Mouse (Mus musculus): ENCODE measurements at regions not wholly inside any gene's neighbourhood (a gene's known extent, or its start where the extent isn't known, plus 50 kb on each side); places are given as distances from the start of the nearest gene placed in this dataset.

DNA sequence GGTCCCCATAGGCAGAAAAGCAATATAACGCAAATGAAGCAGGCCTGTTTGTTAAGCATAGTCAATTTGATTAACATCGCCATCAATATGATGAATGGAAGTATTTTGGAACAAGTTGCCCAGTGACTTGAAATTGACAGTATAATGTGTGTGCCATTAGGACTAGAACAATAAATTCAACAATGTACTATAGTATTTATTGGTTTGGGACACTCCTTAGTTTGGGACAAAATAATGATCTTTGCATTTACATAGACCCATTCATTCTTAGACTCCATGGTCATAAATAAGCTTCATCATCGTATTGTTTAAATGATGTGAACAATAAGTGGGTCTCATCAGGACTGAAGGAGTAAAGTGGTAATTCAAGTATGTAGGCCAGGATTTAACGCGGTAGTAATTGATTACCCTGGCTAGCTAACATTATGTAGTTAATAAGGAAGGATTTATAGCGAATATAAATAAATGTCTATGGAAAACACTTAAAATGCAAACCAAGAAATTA is 2933.6 kb upstream of the 5930422O12Rik start:
- no peak for DNase-seq

DNA sequence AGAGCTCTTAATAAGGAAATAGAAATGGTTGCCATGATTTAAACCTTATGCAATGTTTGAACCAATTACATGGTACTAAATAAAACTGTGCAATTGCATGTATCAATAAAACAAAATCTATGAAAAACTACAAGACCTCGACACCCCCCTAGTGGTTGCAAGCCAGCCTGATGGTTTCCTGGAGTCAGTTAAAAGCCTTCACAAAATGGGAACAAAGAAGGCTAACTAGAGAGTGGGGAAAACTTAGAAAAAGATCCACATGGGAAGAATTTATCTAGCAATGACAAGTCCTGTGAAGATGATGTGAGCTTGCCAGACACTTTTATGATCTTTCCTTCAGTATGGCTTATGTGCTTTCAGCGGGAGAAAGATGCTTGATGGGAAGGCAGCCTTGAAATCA is 2926.3 kb upstream of the 5930422O12Rik start:
- no peak for DNase-seq

DNA sequence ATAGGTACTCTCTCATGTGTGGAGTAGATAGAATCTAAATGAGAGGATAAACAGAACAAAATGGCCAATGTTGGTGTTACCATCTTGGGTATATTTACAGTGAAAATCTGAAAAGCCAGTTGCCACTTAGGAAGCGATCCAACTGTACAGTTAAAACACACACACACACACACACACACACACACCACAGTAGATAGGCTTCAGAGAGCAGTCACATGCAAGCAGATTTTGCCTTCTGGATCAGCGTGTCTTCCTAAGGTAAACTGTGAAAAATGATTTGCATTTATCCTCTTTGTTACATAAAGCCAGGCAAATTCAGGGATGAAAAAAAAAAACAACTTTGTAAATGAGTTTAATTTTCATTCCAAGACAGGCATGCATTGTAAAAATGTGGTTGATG is 2917.2 kb upstream of the 5930422O12Rik start:
- DNase-seq = no peak

DNA sequence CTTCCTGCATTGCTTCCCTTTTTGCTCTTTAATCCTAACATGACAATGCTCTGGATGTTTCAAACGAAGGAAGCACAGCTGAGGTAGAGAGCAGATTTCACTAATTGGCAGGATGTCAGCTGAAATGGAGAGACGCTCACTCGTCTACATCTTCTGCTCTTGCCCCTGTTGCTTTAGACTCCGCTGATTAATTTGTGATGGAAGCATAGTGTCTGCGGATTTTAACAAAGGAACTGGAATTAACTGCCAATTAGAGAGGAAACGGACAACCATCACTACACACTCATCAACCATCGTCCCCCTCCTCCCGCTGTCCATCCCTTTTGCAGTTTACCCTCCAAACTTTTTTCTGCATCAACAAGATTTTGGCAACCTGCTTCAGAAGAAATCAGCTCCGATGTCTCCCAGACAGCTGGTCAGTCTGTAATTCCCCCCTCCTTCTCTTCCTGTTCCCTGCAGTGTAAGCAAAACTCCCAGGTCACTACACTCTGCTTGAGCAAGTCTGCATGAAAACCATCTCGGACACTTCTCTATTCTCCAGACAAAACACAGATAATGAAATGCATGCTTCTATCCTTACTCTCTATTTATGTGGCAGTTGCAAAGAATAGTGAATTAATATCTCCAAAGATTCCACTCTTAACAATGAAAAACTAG is 2905.6 kb upstream of the 5930422O12Rik start:
- DNase-seq = no peak

DNA sequence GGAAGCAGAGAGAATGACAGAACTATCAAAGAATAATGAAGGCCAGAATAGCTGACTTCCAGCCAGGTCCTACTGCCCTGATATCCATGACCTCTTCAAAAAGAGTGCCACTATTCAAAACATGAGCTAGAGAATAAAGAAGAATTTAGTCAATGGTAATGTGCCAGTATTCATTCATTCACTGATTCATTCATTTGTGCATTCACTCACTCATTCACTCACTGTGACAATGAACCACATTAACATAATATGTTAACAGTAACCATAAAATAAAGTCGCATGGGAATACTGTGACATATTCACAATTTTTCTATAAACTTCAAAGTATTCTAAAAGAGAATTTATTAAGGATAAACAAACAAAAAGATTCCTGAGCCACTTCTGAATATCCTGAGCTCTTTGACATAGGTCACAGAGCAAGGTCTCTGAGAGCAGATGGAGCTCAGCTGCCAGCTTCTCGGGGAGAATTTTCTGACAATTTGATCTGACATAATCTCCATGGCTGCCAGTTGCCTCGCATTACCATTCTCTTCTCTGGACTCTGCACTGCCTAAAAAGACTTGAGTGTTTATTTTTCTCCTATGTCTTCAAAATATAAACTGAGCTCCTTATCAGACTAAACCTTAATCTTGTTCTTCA is 2895.5 kb upstream of the 5930422O12Rik start:
- DNase-seq = no peak

DNA sequence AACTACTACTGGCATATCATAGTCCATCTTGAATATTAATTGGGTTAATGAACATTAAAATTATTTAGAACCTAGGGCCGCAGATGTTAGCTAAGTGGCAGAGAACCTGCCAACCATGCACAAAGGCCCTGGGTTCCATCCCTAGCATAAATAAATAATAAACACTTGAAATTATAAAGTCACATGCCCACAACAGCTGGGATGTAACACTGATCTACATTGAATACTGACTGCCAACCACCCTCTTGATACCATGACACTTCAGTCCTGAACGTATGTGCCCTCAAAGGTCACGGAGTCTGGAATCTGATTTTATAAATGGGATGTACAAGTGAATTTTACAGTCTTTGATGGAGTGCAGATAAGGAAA is 2895.0 kb upstream of the 5930422O12Rik start:
- no peak for DNase-seq

DNA sequence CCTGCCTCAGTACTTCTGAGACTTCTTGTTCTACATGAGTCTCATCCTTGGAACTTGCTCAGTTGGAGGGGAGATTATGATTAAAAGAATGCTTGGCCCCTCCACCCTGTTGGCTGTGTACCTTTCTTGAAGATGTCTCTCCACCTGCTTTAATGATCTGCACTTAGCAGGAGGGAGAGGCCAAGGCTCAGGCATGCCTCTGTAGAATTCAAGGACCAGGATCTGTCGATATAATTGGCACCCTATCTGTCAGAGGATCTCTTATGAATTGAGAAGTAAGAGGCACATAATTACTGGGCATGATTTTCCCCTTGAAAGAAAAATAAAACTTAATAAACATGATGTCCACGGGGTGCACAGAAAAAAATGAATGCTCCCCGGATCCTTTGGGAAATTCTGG is 2893.1 kb upstream of the 5930422O12Rik start:
- no peak for DNase-seq

DNA sequence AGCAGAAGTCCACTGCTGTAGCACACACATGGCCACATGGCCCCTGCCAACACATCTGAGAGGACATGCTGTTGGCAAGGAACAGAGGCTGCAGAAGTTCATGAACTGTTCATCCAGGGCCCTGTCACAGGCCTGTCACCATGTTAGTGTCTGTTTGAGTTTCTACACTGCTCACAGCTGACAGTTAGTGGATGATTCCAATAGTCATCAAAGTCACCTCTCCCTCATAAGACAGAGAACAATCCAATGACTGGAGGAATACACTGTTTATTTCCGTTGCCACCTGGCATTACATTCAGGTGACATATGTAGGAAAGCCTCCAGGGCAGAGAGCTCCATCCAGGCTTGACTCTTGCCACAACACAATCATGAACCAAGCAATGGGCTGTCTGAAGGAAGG is 2886.3 kb upstream of the 5930422O12Rik start:
- DNase-seq = no peak

DNA sequence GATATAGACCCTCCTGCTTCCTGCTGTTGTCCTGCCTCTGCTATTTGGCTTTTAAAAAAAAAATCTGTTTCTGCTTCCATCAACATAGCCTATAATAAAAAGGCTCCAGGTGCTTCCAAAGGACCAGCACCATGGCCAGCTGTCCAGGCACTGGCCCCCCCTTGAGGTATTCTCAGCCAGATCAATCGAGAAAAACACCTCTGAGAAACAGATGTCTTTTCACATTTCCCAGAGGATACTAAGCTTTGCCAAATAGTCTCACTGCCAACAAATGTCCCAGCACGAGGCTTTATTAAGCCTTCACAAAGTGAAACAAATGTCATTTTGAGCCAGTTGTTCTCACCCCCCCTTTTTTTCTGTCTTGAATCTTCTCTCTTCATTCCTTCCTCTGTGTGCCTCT is 2880.7 kb upstream of the 5930422O12Rik start:
- no peak for DNase-seq

DNA sequence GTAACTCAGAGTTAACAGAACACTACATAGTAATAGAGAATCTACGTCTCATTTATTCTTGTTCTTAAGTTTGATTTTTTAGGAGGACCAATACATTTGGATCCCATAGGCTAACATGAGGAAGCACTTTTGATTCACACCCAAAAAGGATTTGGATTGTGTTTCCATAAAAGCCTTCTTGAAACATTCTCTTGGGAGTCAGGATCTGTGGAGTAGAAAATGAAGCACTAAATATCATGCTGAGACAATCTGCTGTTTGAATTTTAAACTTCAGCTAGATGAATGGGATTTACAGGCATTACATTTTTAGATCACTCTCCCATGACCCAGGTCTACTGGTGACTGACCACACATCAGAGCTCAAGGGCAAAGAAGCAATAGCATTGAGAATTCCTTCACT is 2877.5 kb upstream of the 5930422O12Rik start:
- no peak for DNase-seq

DNA sequence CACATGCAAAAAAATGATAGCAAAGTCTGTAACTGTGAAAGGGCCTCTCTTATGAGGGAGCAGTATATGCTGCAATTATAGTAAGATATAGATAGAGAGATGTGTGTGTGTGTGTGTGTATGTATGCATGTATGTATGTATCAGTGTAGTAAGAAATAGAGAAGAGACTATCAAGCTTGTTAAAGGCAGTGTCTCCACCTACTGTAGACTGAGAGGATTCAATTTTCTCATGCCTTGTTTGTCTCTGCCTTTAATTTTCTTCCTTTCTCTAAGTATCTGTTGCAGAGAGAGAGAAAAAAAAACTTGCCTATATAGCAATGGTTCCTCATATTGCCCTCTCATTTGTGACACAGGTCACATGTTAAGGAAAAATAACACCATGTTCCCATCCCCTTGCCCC is 2871.1 kb upstream of the 5930422O12Rik start:
- no peak for DNase-seq

DNA sequence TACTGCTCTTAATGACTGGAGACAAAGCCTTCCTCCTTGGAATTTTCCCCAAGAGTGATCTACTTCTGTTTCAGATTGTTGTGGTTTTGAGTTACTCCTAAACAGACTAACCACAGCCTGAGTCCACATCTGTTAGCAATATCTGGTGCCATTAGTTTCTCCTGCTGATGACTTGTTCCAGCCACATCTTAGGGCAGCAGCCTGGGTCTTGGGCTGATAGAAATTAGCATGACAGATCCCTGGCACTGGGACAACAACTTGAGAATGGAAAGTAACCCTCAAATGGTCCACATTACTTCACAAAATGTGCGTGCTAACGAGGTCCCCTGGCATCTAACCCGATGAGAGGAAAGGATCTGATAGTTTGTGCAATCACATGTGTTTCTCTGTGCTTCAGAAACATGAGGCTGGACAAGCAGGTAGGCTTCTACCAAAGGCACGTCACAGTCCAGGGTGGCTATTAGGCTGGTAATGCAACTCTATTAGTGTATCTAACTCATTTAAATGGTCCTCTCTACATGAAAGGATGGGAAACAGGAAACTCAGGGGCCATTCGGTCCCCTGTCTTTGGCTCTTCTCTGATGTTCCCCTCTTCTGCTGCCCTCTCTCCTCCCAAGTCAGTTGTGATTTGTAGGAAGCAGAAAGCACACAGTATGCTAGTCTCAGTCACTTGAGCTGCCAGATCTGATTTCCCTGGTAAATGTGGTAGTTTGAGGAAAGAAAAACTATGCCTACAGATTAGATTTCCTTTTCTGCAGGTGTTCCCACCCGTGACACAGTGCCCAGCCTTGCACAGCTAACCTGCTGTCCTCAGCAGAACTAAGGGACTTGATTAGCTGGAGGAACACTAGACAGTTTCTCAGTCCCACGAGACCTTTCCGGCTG is 2866.9 kb upstream of the 5930422O12Rik start:
- DNase-seq = no peak

DNA sequence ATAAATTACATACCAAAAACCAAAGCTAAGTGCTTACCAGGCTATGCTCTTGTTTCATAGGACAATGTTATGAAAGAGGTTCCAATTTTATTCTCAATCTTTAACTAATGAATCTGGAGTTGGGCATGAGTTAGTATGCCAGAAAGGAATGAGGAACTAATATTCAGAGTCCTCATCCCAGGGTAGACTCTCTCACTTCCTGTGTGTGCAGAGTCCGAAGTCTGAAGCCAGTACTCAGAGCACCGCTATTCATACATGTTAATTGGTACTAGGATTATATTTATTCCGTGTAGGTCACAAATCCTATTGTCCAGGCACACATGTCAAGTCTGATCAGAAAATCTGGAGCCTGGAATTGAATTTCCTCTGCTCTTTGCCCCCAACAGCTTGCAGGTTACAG is 2858.7 kb upstream of the 5930422O12Rik start:
- DNase-seq = no peak

DNA sequence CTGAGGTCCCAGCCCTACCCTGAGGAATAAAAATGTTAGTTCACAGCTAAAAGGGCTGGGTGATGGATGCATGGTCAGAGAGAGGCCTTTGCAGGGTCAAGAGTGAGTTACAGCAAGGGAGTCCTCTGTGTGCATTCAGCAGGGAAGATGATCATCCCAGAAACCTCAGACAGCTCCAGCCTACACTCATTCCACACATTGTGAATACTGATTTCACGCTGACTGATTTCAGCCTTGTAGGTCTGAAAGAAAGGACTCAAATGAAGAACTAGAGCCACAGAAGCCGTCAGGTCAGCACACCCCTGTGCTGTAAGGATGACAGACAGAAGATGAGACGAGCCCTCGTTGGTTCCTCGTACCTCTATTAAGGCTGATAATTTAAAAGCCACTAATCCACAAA is 2858.0 kb upstream of the 5930422O12Rik start:
- no peak for DNase-seq

DNA sequence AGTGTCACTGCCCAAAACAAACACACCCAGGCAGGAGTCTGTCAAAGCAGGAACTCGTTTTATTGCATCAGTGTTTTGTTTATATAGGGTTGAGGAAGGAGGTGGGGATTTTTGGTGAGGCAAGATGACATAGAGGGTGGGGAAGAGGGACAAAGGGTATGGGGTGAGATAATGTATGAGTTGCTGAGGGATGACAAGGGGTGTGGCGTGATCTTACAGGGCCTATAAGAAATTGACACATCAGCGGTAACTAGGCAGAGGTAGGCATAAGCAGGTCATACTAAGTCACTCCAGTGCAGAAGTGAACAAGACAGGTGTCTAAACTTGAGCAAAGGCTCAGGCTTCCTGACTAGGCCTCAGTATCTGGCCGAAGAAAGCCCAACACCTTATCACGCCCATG is 2841.0 kb upstream of the 5930422O12Rik start:
- no peak for DNase-seq

DNA sequence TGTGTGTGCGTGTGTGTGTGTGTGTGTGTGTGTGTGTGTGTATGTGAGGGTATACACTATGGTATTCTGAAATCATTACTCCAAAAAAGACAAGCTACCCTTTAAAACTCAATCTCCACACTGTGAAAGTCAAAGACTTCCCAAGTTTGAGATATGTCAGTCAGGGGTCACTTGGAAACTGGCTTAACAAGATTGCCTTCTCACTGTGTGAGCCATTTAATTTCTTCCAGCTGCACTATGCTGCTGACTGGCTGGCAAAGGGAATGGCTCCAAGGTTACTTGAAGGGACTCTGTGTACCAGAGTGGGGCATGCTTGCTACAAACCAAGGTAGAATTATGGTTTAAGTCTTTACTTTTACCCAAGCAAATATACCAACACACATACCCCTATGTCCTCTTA is 2826.1 kb upstream of the 5930422O12Rik start:
- DNase-seq = no peak

DNA sequence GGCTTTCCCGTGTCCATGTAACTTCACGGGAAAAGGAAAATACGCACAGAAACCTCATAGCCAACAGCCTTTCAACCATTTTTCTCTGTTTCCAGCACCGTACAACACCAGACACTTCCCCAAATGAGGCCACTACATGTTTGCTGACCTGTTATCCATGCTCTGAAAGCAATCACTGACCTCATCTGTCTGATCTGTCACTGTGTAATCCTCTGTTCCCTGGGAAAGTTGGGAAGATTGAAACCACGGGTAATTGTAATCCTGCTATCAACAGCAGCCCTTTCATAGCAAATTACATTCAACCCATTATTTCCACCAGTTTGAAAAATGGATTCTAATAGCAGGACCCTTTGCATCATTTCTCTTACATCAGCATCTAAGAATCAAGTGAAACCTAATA is 2798.2 kb upstream of the 5930422O12Rik start:
- DNase-seq = no peak

DNA sequence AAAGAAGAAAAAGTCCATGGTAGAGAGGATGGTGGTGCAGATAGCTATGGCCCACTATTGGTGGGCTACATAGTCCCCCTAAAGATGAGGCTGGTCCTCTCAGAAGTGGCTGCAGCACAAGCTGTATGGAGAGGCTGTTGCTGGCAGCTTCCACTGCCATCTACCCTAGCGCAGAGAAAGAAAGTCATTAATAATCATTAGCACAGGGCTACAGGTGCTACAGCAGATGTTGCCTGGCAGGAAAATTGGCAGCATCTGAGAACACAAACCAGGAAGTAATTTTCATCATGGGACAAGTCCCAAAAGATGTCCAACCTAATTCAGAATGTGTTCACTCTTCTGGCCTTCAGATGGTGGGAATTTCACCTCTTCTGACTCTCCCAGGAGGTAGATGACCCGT is 2791.7 kb upstream of the 5930422O12Rik start:
- no peak for DNase-seq

DNA sequence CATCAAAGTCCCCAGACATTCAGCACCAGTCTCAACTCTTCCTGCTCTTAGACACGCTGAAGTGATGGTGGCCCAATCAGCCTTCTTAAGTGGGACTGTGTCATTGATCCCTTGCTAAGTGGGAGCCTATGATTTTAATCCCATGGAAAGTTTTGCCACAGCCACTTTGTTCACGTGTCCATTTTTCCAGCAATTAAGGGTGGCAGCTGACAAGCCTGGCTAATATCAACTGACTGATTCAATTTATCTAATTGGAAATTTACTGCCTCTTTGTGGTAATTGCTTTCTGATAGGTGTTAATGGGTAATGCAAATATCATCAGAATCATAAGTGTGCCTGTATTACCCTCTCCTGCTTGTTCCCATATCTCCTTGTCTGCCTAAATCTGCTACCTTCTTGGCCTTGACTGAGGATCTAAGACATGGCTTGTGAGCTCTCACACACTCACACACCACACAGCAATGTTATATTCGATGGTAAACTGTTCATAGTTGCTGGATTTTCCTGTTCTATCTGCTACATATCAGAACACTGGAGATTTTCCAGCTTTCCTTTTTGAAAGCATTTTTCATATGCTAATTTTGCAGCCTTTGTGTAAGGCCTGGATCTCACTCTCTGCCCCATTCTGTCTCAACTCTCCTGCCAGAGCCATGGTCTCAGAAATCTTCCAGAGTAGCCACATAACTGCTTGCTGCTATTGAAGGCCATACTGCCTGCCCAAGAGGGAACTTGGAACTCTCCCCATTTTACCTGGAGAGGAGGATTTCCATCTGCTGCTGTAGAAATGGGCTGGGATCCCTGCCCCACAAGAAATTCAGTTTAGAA is 2785.4 kb upstream of the 5930422O12Rik start:
- no peak for DNase-seq

DNA sequence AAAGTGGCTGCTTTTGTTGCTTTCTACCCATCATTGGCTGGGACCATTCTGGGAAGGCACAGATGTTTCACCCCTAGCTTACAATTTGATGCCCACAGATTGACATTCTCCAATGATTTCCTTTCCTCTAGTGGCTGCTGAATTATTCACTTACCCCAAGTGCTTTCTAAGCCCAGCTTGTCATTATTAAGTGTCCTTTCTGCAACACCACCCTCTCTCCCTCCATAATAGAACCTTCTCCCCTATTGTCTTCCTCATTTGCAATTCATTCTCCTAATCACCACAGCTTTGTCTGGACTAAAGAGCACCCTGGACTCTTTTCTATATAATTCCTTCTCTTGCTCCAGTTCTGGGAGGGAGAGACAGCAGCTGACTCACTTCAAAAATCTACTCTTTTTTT is 2780.0 kb upstream of the 5930422O12Rik start:
- DNase-seq = no peak

DNA sequence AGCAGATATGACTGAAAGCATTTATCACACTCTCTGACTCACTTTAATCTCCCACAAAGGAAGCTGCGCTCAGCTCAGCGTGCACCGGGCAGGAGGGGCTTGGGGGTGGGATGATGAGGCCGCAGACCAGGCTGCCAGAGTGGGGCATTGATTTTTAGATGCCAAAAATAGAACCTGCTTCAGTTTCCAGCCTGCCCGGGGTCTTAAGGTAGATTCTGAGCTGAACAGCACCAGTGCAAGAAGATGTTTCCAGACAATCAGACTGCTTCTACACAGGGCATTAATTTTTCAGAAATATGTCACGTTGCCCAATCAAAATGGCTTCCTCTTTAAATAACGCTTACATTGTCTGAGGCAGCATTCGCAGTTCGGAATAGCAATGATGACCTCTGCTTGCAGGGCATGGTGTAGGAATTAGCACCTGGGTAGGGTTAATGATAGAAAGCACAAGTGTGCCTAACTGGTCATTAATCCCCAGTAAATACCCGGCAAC is 2772.7 kb upstream of the 5930422O12Rik start:
- peak; percentile 35 for DNase-seq

DNA sequence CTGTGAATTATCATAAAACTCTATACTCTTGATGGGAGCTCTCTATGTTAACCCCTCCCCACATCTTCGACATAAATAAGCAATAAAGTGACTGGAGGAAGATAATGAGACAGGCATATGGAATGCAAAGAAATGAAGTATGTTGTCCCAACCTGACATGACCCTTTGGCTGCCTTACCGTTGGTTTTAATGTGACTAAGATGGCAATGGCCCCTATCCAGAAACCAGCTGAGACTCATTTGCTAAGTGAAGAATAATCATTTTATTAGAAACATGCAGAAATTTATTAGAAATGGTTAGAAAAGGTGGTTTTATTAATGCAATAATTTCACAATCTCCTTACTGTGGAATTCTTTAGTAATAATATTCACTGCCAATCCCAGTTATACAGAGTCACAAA is 2767.2 kb upstream of the 5930422O12Rik start:
- no peak for DNase-seq
